Mouse (Mus musculus): ENCODE data around the gene Enoph1. TPM values are rescaled to one million over a fixed set of nuclear protein-coding genes. Genes with fewer than 3 reads are reported as not detected.
A peak's percentile ranks its signal among the peaks of the same experiment; 100 is the strongest.

Gene Enoph1
- polyA plus RNA-seq, 1 experiment = not detected

DNA sequence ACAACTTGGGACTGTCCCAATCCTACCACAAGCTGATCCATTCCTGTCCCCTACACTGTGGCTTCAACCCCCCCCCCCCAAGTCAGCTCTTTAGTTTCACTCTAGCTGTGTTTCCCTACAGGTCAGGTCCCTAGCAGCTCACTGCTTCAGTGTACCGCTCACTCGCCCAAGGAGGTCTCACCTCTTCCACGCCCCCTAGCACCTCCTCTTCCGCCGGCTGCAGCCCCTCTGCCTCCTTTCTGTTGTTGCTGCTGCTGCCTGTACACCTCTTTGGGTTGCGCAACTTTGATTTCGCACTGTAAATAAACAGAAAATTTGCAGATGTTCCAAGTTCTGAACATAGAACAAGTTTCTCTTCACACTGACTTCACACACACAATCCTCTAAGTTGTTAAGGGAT lies 3.1 kb upstream of the Enoph1 start:
- TF ChIP-seq POLR2A (IDR thresholded peaks at IDR 0.05; ENCODE audit: insufficient read depth, low read depth, low read length) (no peak), CTCF (IDR thresholded peaks at IDR 0.05; ENCODE audit: insufficient read depth, low read depth, low read length) (no peak)
- peaks cover 6% of the 10 kb centered on the region for H3K4me1 ChIP-seq (ENCODE audit: control insufficient read depth, insufficient read depth, low read length)
- H3K4me3 ChIP-seq (ENCODE audit: insufficient read depth, low read depth, low read length) = peak overlapping the region; percentile 38
- 4% methylated on average over 7 of the region's 7 CpGs for WGBS
- no peak overlapping the region for H3K27ac ChIP-seq (ENCODE audit: insufficient read depth, low read depth, low read length)

- Histone ChIP-seq H3K27ac (ENCODE audit: insufficient read depth, low read depth, low read length) (peak overlapping the region; percentile 99), H3K4me1 (ENCODE audit: control insufficient read depth, insufficient read depth, low read length) (peaks cover 8% of the 10 kb centered on the region), H3K4me3 (ENCODE audit: insufficient read depth, low read depth, low read length) (peak overlapping the region; percentile 88)
- under 1% methylated on average over 43 of the region's 45 CpGs for WGBS
- no peak for TF ChIP-seq CTCF (IDR thresholded peaks at IDR 0.05; ENCODE audit: insufficient read depth, low read depth, low read length)
- no peak for TF ChIP-seq POLR2A (IDR thresholded peaks at IDR 0.05; ENCODE audit: insufficient read depth, low read depth, low read length)
Observed at GRCm38 (mm10) chr5:100037965-100038713, 1.6 kb upstream of the Enoph1 start.

- peaks cover 12% of the 10 kb centered on the region for H3K4me1 ChIP-seq (ENCODE audit: control insufficient read depth, insufficient read depth, low read length)
- peak overlapping the region; percentile 99 for H3K27ac ChIP-seq (ENCODE audit: insufficient read depth, low read depth, low read length)
- WGBS = under 1% methylated on average over 113 of the region's 113 CpGs
- TF ChIP-seq POLR2A (IDR thresholded peaks at IDR 0.05; ENCODE audit: insufficient read depth, low read depth, low read length) (peak; percentile 86), CTCF (IDR thresholded peaks at IDR 0.05; ENCODE audit: insufficient read depth, low read depth, low read length) (peak; percentile 97)
- peak overlapping the region; percentile 88 for H3K4me3 ChIP-seq (ENCODE audit: insufficient read depth, low read depth, low read length)
Observed at GRCm38 (mm10) chr5:100038714-100039601, 827 bp upstream of the Enoph1 start.

GRCm38 (mm10) chr5:100040281-100040784 lies 548 bp downstream of the Enoph1 start:
- H3K27ac ChIP-seq (ENCODE audit: insufficient read depth, low read depth, low read length) = peak overlapping the region; percentile 76
- TF ChIP-seq POLR2A (IDR thresholded peaks at IDR 0.05; ENCODE audit: insufficient read depth, low read depth, low read length) = 0 out of 2 replicates have a peak, but pooled peaks have one; percentile 4
- no peak for TF ChIP-seq CTCF (IDR thresholded peaks at IDR 0.05; ENCODE audit: insufficient read depth, low read depth, low read length)
- WGBS = 2% methylated on average over 19 of the region's 19 CpGs
- peak overlapping the region; percentile 78 for H3K4me3 ChIP-seq (ENCODE audit: insufficient read depth, low read depth, low read length)
- peaks cover 13% of the 10 kb centered on the region for H3K4me1 ChIP-seq (ENCODE audit: control insufficient read depth, insufficient read depth, low read length)

GRCm38 (mm10) chr5:100041272-100041671 lies 1.5 kb downstream of the Enoph1 start:
- WGBS = 70% methylated on average over 4 of the region's 4 CpGs
- no peak for TF ChIP-seq CTCF (IDR thresholded peaks at IDR 0.05; ENCODE audit: insufficient read depth, low read depth, low read length)
- TF ChIP-seq POLR2A (IDR thresholded peaks at IDR 0.05; ENCODE audit: insufficient read depth, low read depth, low read length) = no peak
- Histone ChIP-seq H3K4me3 (ENCODE audit: insufficient read depth, low read depth, low read length) (no peak overlapping the region), H3K27ac (ENCODE audit: insufficient read depth, low read depth, low read length) (no peak overlapping the region), H3K4me1 (ENCODE audit: control insufficient read depth, insufficient read depth, low read length) (peaks cover 11% of the 10 kb centered on the region)

DNA sequence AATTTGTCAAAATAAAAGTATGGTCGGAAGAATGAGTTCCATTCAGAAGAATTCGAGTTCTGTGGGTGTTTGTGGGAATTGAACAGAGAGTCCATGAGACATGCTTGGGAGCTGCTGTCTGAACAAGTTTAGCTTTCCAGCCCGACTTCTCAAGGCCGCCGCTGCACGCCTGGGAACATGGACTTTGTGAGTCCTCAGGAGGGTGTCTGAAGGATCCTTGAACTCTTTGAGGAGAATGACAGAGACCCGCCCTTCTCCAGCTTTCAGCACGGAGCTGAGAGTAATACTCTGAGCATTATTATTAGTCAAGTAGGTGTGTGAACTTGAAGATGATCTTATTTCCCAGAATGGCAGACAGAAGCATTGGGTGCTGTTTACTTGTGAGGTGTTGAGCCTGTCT lies 2.7 kb downstream of the Enoph1 start:
- Histone ChIP-seq H3K27ac (ENCODE audit: insufficient read depth, low read depth, low read length) (no peak overlapping the region), H3K4me3 (ENCODE audit: insufficient read depth, low read depth, low read length) (no peak overlapping the region), H3K4me1 (ENCODE audit: control insufficient read depth, insufficient read depth, low read length) (peaks cover 7% of the 10 kb centered on the region)
- 85% methylated on average over 8 of the region's 8 CpGs for WGBS
- TF ChIP-seq CTCF (IDR thresholded peaks at IDR 0.05; ENCODE audit: insufficient read depth, low read depth, low read length) (no peak), POLR2A (IDR thresholded peaks at IDR 0.05; ENCODE audit: insufficient read depth, low read depth, low read length) (no peak)

GRCm38 (mm10) chr5:100043361-100043760 lies 3.6 kb downstream of the Enoph1 start:
- H3K27ac ChIP-seq (ENCODE audit: insufficient read depth, low read depth, low read length) = no peak overlapping the region
- 51% methylated on average over 5 of the region's 5 CpGs for WGBS

GRCm38 (mm10) chr5:100044030-100044429 lies 4.2 kb downstream of the Enoph1 start:
- Histone ChIP-seq H3K4me3 (ENCODE audit: insufficient read depth, low read depth, low read length) (no peak overlapping the region), H3K4me1 (ENCODE audit: control insufficient read depth, insufficient read depth, low read length) (peaks cover 16% of the 10 kb centered on the region), H3K27ac (ENCODE audit: insufficient read depth, low read depth, low read length) (no peak overlapping the region)
- 70% methylated on average over 4 of the region's 4 CpGs for WGBS
- TF ChIP-seq CTCF (IDR thresholded peaks at IDR 0.05; ENCODE audit: insufficient read depth, low read depth, low read length) (no peak), POLR2A (IDR thresholded peaks at IDR 0.05; ENCODE audit: insufficient read depth, low read depth, low read length) (no peak)

More at GRCm38 (mm10) chr5:100043361-100043760, 3.6 kb downstream of the Enoph1 start:
- H3K4me1 ChIP-seq (ENCODE audit: control insufficient read depth, insufficient read depth, low read length) = peaks cover 12% of the 10 kb centered on the region
- no peak overlapping the region for H3K4me3 ChIP-seq (ENCODE audit: insufficient read depth, low read depth, low read length)
- TF ChIP-seq POLR2A (IDR thresholded peaks at IDR 0.05; ENCODE audit: insufficient read depth, low read depth, low read length) (no peak), CTCF (IDR thresholded peaks at IDR 0.05; ENCODE audit: insufficient read depth, low read depth, low read length) (no peak)

All from olfactory bulb, adult 2 months (tissue).